Mouse (Mus musculus) right cerebral cortex, postnatal 14 days (tissue): Measurements from ENCODE around the gene Mttp.
"Not testable (repeated sequence)": the region's sequence is repeated elsewhere in the genome, so short reads cannot be mapped to it uniquely, and the experiment has no call there.

Source experiments
- DNase-seq: peaks from one replicate; pipeline ENCODE4 v3.0.0; 2022

Mttp gene

DNA sequence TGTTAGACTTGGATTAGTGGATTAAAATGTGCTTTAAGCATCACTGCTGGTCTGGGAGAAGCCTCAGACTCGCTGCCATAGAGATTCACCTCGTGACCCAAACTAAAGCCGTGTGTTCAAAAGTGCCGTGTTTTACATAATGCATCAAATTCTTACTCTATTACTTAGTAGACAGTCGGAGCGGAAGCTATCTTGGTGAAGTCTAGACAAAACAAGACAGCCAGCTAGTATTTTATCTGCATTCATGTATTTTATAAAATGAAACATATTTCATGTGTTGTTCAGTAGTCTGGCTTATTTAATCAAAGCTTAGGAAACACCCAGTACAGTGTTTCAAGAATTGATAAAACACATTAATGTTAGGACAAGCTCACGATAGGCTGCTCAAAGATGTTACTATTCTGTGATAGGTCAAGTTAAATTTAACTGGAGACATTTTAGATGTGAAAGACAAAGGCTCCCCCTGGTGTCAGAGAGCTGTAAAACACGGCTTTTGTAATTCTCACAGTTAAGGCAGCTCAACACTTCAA is at the start of gene Mttp:
Gene Mttp (minus strand): TSS at position 327 of the 530 bp plus-strand sequence.
- peak; percentile 79 for DNase-seq

DNA sequence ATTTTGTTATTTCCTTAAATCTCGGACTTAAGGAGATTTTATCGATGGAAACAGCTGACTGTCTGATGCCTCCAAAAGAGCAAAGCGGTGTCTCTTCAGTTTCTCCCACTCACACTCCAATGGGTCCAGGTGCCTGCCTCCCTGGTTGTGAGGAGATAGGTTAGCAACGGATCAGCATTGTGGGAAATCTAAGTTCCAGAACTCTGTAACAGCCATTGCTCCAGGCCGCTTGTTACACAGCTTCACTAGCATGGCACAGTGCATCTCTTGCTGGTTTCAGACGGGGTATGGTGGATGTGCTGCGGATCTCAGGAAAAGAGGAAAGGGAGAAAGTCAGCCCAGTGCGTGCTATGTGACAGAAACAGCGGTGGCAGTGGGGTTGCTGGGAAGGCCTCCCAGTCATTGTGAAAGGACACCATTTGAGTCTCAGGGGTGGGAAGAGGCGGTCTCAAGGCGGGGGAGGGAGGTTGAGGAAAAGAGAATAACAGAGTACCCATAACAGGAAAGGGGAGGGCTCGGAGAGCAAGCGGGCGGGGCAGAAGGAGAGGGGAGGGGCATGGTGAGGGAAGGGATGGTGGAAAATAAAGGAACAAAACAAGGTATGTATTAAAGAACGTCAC is 49.0 kb upstream of the Mttp start, which contains the start of gene 4930579F01Rik:
Gene 4930579F01Rik (minus strand): TSS at position 143 of the 620 bp plus-strand sequence.
- no peak for DNase-seq

GRCm38 (mm10) chr3:138192260-138192659 is 47.5 kb upstream of the Mttp start:
- no peak for DNase-seq

DNA sequence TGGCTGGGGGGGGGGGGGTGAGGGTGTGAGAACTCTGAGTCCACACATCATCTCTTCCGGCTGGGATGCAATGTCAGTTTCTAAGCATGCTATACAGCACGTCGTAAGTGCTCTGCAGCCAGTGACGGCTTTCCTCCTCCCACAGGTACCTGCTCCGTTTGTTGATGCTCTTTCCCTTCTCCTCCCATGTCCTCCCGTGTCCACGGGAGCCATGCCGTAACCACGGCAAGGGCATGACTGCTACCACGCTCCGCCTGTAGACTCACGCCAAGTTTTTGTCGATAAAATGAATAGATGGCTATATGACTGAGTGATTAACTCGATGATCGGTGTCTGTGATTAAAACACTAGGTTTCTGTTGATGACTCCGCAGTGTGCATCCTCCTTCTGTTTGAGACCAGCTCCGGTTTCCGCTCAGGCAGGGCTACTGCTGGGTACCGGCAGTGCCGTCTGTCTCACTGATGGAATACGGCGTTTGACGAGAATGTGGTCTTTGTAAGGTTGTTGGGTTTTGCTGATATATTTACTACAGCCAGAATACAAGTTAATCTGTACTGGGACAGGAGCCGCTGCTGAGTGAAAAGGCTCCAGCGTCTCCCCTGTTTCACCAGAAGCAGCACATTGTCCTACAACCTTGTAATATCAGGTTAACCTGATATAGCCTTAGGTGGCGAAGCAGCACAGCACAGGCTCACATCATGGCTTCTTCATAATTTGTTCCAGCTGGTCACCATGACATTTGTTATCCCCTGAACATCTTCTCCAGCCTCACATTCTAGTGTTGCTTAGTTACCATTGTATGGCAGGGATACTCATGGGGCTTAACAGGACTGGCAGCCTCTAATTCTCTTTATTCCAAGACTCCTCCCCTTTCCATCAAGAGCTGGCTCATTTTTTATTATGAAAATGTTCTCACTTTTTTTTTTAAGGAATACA is 41.5 kb upstream of the Mttp start:
- DNase-seq = no peak

DNA sequence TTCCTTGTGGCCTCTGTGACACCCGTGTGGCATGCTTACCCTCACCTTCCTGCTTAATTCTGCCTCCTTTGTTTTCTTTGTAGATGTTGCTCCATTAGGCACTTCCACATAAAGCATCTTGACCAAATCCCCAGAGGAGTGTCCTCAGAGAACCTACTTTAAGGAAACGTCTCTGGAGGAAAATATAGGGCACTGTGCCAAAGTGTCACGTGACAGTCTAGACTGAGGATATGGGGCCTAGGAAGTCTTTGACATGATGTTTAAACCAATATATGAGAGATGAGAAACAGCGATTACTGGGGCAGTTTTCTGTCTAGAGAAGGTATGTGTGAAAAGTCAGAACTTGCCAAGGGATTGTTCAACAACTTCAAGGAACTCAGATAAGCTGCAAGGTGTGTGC is 40.5 kb upstream of the Mttp start:
- DNase-seq = no peak

DNA sequence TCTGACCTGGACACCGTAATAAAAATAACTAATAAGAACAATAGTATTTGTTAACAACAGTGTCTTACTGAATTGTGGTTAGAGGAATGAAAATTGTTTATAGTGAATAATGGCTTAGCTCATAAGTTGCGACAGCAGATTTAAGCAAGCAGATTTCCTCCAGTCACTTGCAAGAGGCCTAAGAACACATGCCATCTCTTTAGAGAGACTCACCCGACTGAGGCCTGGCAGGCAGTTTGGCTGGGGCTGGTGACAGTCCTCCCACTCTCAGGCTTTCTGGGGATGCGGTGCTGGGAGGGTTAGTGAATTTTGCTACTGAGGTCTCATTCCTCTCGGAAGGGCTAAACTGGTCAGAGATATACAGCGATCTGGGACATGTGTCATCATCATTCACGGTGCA is 38.6 kb upstream of the Mttp start:
- no peak for DNase-seq

- no peak for DNase-seq
Measured at GRCm38 (mm10) chr3:138182019-138182418, 37.3 kb upstream of the Mttp start.

DNA sequence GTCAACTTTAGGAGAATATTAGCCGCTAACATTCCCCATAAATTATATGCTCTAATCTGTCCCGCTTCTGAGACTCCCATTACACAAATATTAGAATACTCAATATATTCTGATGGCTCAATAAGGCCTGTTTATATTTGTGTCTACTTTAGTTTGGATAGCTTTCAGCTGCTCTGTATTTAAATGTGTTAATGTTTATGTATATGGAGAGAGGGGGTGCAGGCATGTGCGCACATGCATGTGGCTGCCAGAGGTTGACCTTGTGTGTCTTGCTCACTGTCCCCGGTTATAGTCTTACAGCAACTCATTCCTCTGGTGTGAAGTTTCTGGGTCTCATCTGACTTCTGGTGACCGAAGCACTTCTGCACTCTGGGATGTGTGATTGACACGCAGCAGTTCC is 30.8 kb upstream of the Mttp start:
- no peak for DNase-seq

- DNase-seq = no peak
Measured at GRCm38 (mm10) chr3:138173291-138173690, 28.5 kb upstream of the Mttp start.

DNA sequence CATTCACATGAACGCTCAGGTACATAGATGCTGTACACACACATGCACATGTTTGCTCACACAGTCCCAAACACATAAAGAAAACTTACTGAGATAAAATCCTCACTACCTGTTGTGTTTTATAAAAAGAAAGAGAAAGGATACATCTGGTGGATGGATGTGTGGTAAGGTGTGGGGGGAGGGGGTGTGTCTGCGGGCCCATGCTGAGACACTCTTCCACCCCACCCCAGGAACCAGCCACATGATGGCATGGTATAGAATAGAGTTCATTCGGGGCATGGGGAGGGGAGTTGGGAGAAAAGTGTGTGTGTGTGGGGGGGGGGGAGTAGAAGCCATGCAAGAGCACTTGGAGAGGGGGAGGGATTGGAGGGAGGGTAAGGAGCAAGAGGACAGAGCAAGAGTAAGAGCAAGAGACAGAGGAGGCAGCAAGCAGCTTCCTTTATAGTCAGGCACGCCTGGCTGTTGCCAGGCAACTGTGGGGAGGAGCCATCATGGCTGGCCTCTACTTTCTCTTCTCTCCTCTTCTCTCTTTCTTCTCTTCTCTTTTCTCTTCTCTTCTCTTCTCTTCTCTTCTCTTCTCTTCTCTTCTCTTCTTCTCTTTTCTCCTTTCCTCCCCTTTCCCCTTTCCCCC is 17.9 kb upstream of the Mttp start:
- no peak for DNase-seq

DNA sequence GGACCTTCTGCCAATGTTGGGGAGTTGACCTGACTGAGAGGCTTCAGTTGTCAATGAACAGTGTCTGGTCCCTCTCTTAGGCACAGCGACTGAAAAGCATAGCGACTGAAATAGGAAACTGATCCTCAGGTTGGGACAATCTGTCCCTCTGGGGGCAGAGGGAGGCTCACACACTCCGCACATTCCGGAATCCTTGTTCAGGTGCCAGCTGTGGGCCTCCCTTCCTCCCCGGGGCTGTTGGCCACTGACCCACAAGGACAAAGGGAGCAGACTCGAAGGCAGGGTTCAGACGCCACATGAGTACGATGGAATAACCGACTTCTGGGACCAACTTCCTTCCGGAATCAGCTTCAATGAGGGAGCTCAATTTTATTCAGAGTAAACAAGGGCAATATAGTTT is 16.9 kb upstream of the Mttp start:
- DNase-seq = no peak

GRCm38 (mm10) chr3:138156651-138157050 is 11.9 kb upstream of the Mttp start:
- DNase-seq = no peak

- DNase-seq = no peak
Measured at GRCm38 (mm10) chr3:138155062-138155461, 10.3 kb upstream of the Mttp start.

- no peak for DNase-seq
Measured at GRCm38 (mm10) chr3:138148811-138149210, 4.0 kb upstream of the Mttp start.

GRCm38 (mm10) chr3:138144060-138144641 is 617 bp downstream of the Mttp start:
- DNase-seq = no peak

GRCm38 (mm10) chr3:138143315-138144059 is 1.3 kb downstream of the Mttp start, which contains the start of gene Trmt10a:
Trmt10a (plus strand) TSS chr3:138143448.
- DNase-seq = peak; percentile 98

GRCm38 (mm10) chr3:138142733-138143314 is 1.9 kb downstream of the Mttp start:
- DNase-seq = no peak

DNA sequence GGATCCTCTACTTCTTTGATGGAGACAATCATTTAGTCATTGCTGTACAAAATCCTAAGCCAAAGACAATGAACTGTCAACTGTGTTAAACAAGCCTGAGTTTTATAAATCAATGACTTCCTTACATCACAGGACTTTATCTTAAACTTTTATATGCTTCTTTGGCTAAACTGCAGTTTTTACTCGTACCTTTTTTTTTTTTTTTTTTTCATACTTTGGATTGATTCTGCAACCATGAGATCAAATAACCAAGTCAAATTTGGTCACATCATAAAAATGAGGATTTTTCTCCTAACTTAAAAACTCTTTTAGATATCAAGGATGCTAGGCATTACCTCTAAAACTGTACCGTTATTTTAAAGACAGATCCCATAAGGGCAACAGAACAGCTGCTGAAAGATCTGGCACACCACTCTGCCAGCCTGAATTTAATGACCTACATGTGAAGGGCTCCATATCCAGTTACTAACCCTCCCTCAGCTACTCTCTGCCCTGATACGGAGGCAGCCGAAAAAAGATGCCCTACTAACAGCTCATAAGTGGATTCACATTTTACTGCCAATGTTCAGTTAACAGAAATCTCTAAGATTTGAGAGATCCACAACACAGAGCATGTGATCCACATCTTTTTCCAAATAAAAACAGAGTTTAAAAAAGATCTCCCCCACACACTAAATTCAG is 2.6 kb downstream of the Mttp start:
- DNase-seq = no peak

GRCm38 (mm10) chr3:138139663-138140062 is 5.1 kb downstream of the Mttp start:
- no peak for DNase-seq

DNA sequence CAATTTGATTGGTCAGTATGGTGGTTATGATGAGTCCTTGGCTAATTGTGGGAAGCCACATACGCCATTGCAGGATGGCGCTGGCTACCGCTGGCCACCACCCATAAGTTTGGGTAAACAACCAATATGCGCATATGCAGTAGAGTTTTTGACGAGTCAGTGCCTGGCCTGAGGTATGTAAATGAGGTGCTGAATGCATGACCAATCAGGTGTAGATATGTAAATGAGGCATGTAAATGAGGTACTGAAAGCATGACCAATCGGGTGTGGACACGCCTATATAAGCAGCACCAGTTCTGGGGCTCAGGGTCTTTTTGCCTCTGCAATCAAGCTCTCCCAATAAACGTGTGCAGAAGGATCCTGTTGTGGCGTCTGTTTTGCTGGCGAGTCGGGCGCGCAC is 6.6 kb downstream of the Mttp start:
- not testable (repeated sequence) for DNase-seq

DNA sequence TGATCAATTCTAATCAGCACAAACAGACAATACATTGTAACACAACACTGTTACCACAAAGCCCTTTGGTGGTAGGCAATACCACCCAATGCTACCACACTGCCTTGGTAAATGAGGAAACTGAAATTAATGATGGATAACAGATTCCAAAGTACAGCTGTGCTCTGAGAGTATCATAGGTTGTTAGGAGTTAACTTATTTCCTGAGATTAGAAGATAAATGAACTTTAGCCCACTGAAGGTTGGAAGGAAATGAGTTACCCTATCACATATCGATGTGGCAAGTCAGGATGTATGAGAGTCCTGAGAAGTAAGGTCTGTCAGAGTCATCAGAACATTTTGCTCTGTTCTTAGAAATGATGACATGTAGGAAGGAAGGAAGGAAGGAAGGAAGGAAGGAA is 10.2 kb downstream of the Mttp start:
- DNase-seq = no peak
